Mouse (Mus musculus) forebrain, postnatal 0 days (tissue): ENCODE results near the gene Vsig10. TPM values are rescaled to one million over a fixed set of nuclear protein-coding genes. Genes with fewer than 3 reads are reported as not detected.

Experiments
- ATAC-seq: fragments of 200-750 bp; cut with Nextera tagmentation; 2 replicates; pipeline ENCODE4 v1.8.0; 2017; ENCODE audit warnings: mild to moderate bottlenecking, moderate library complexity
- DNase-seq: peaks from one replicate; pipeline ENCODE4 v3.0.0-alpha.2; 2015
- H3K27ac ChIP-seq: fragments of 300-500 bp; sonication (generic); 2 replicates; pipeline ENCODE4 v1.5.1; 2014; ENCODE audit warnings: low read depth, mild to moderate bottlenecking, antibody characterized with exemption, low read length, moderate library complexity, mixed read lengths
- H3K27me3 ChIP-seq: fragments of 300-500 bp; sonication (generic); 2 replicates; pipeline ENCODE4 v1.6.1; 2014; ENCODE audit warnings: mild to moderate bottlenecking, low read length, mixed read lengths; ENCODE audit not compliant: insufficient read depth
- H3K36me3 ChIP-seq: fragments of 300-500 bp; sonication (generic); 2 replicates; pipeline ENCODE4 v1.6.1; 2014; ENCODE audit warnings: mild to moderate bottlenecking, moderate library complexity; ENCODE audit not compliant: insufficient read depth
- H3K4me1 ChIP-seq: fragments of 300-500 bp; sonication (generic); 2 replicates; pipeline ENCODE4 v1.6.1; 2014; ENCODE audit warnings: antibody characterized with exemption; ENCODE audit not compliant: insufficient read depth
- H3K4me2 ChIP-seq: fragments of 300-500 bp; sonication (generic); 2 replicates; pipeline ENCODE4 v1.6.1; 2014; ENCODE audit warnings: low read depth, mild to moderate bottlenecking, moderate library complexity
- H3K4me3 ChIP-seq: fragments of 300-500 bp; sonication (generic); 2 replicates; pipeline ENCODE4 v1.5.1; 2014; ENCODE audit warnings: low read depth, low read length, mixed read lengths
- H3K9ac ChIP-seq: fragments of 300-500 bp; sonication (generic); 2 replicates; pipeline ENCODE4 v1.6.1; 2014; ENCODE audit warnings: mild to moderate bottlenecking
- H3K9me3 ChIP-seq: fragments of 300-500 bp; sonication (generic); 2 replicates; pipeline ENCODE4 v1.6.1; 2016; ENCODE audit warnings: low read length
- CTCF ChIP-seq: sonication (generic); IDR thresholded peaks from 2 replicates; pipeline ENCODE4 v1.5.1; 2016; ENCODE audit warnings: antibody characterized with exemption, control low read depth, low read depth
- WGBS: fragments of 180-500 bp; shearing (Covaris S2); extraction: QIAGEN DNeasy Blood & Tissue Kit; methylation state at CpG from one replicate; pipeline ENCODE4 v1.1.7; 2014; 5-methylcytosine and 5-hydroxymethylcytosine counted together
- polyA plus RNA-seq: library from polyadenylated mRNA; unstranded; fragments of >200 nt; fragmentation: Nextera tagmentation; extraction: Ambion mirVana; gene quantifications from 2 replicates; pipeline ENCODE4 v1.2.1, GENCODE M21; 2015
- total RNA-seq: library from RNA; depleted of rRNA; stranded (reverse); fragments of >200 nt; gene quantifications from 2 replicates; pipeline ENCODE4 v1.2.3, GENCODE M21; 2014

Vsig10 gene
- total and polyA plus RNA-seq, 2 experiments from 2014 or later: 1.0 to 1.4 TPM

DNA sequence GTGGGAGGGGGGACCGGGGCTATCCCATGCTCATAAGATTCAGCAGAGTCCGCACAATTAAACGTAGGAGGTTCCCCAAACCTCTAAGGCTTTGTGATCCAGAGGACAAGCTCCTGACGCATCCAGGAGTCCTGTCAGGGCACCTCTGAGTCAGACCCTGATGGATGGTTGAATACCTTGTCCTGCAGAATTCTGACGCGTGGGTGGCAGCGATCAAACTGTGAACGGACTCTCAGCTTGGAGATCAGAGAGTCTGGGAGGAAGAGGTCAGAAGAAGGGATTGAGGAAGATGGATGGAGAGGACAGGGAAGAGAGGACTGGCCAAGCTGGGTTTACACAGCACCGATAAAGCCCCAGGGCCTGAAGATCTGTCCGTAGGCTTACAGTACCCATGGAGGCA, 5.0 kb upstream of the Vsig10 start:
- no peak overlapping the region for H3K4me2 ChIP-seq
- no peaks in the 10 kb centered on the region for H3K9me3 ChIP-seq
- 45% methylated on average over 10 of the region's 10 CpGs for WGBS
- H3K27ac ChIP-seq: no peak overlapping the region
- no peak overlapping the region for H3K4me3 ChIP-seq
- H3K36me3 ChIP-seq: no peaks in the 10 kb centered on the region
- H3K4me1 ChIP-seq: no peaks in the 10 kb centered on the region
- DNase-seq (no peak), ATAC-seq (no peak)
- H3K27me3 ChIP-seq: no peaks in the 10 kb centered on the region
- TF ChIP-seq CTCF: no peak
- no peak overlapping the region for H3K9ac ChIP-seq

DNA sequence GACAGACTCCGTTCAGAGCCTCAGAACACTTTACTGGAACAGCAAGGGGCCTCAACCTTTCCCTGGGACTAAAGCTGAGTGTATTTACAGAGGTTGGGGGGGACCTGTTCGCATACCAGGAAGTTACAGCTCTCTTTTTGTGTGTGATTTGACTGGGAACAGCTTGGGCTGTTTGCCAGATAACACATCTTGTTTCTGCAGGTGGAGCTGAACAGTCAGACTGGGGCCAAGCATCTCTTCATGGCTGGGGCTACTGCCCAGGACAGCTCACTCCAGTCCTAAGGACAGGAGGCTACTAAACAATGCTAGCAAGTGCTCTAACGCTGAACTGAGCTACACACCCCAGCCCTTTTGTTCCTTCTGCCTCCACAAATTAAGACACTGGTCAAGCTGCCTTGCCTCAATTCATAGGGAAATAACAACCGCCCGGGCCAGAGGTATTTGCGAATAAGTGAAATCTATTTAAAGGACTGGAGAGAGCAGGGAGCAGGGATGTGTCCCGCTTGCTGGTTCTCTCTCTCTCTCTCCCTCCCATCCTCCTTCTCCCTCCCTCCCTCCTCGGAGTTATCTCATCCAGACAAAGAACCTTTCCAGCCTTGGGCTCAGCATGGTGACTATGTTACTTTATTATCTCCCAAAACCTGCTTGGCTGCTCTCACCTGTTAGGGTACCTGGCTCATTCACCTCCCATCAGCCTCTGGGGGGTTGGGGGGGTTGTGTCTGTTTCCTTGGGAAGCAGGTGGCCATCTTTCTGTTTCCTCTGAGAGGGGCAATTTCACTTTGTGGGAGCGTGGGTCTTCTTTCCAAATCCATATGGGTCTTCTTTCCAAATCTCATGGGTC, 4.1 kb upstream of the Vsig10 start:
- no peak for DNase-seq
- no peak overlapping the region for H3K4me2 ChIP-seq
- H3K4me3 ChIP-seq: no peak overlapping the region
- no peaks in the 10 kb centered on the region for H3K27me3 ChIP-seq
- no peak for TF ChIP-seq CTCF
- no peaks in the 10 kb centered on the region for H3K9me3 ChIP-seq
- H3K9ac ChIP-seq: no peak overlapping the region
- 15% methylated on average over 9 of the region's 9 CpGs for WGBS
- ATAC-seq: no peak
- no peaks in the 10 kb centered on the region for H3K4me1 ChIP-seq
- no peaks in the 10 kb centered on the region for H3K36me3 ChIP-seq
- H3K27ac ChIP-seq: no peak overlapping the region

DNA sequence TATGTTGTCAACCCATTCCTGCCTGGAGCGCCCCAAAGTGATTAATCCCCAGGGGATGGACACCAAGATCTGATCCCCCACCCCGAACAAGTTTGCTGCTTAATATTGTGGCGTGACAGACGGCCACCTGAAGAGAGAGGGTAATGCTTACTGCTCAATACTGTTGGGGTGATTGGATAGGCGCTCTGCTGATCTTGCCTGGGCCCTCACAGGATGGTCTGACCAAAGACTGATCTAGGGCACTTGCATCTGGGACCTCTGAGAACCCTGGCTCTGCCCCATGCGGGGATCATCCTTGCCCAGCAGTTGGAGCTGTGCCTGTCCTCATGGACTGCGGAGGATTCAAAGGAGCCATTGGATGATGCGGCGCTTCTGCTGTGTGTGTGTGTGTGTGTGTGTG, 4.9 kb downstream of the Vsig10 start:
- H3K36me3 ChIP-seq: no peaks in the 10 kb centered on the region
- H3K9me3 ChIP-seq: no peaks in the 10 kb centered on the region
- no peak overlapping the region for H3K4me2 ChIP-seq
- TF ChIP-seq CTCF: no peak
- H3K27ac ChIP-seq: no peak overlapping the region
- H3K4me3 ChIP-seq: no peak overlapping the region
- no peaks in the 10 kb centered on the region for H3K4me1 ChIP-seq
- H3K9ac ChIP-seq: no peak overlapping the region
- DNase-seq (no peak), ATAC-seq (no peak)
- H3K27me3 ChIP-seq: peaks cover 7% of the 10 kb centered on the region; the same call in 1 of the 2 replicates
- WGBS: 86% methylated on average over 9 of the region's 9 CpGs

DNA sequence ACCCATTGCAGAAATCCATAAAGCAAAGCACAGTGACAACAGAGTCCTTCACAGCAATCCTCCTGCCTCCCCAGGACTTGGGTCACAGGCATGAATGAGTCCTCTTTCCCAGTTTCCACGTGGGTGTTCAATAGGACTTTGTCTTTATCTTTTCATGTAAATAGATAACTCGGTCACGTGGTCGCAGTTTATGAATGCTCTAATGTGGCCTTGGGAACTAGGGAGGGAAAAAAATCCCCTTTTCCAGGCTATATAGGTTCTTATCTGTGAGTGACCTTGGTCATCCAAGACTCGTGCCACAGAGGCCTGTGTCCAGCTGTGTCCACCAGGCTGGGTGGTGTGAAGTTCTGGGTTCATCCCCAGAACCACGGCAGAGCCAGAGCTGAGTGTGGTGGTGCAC, 7.5 kb downstream of the Vsig10 start:
- Histone ChIP-seq H3K9ac (no peak overlapping the region), H3K9me3 (no peaks in the 10 kb centered on the region), H3K4me2 (no peak overlapping the region), H3K36me3 (no peaks in the 10 kb centered on the region), H3K27me3 (no peaks in the 10 kb centered on the region), H3K4me3 (no peak overlapping the region), H3K27ac (no peak overlapping the region), H3K4me1 (no peaks in the 10 kb centered on the region)
- no peak for DNase-seq
- WGBS: 68% methylated on average over 6 of the region's 6 CpGs
- no peak for ATAC-seq
- no peak for TF ChIP-seq CTCF

DNA sequence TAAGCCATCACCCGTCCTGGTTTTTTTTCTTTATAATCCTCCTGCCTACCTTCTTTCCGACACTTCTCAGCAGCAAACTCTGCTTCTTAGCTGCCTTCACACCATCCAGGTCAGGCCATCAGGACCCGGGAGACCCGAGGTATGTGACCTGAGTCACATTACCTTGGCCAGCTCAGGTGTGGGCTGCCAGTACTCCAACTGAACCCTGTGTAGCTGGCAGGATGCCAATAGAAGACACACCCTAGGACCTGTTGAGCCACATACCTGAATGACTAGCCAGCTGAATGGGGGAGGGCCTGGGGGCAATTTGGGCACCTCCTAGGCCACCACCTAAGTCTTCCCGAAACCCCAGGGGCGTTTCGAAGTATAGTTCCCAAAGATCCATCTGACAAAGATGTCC, 11.6 kb downstream of the Vsig10 start:
- no peaks in the 10 kb centered on the region for H3K9me3 ChIP-seq

GRCm38 (mm10) chr5:117337999-117338398, 19.1 kb downstream of the Vsig10 start:
- H3K9ac ChIP-seq: no peak overlapping the region
- WGBS: 91% methylated on average over 10 of the region's 10 CpGs
- DNase-seq (no peak), ATAC-seq (no peak)
- no peaks in the 10 kb centered on the region for H3K9me3 ChIP-seq
- H3K27me3 ChIP-seq: no peaks in the 10 kb centered on the region
- H3K36me3 ChIP-seq: no peaks in the 10 kb centered on the region
- no peak overlapping the region for H3K27ac ChIP-seq
- H3K4me3 ChIP-seq: no peak overlapping the region
- no peaks in the 10 kb centered on the region for H3K4me1 ChIP-seq
- TF ChIP-seq CTCF: no peak
- no peak overlapping the region for H3K4me2 ChIP-seq

More for the DNA sequence above, 11.6 kb downstream of the Vsig10 start:
- Histone ChIP-seq H3K36me3 (no peaks in the 10 kb centered on the region), H3K9ac (no peak overlapping the region), H3K27ac (no peak overlapping the region), H3K27me3 (no peaks in the 10 kb centered on the region), H3K4me1 (no peaks in the 10 kb centered on the region), H3K4me3 (no peak overlapping the region), H3K4me2 (no peak overlapping the region)
- TF ChIP-seq CTCF: no peak
- 90% methylated on average over 7 of the region's 7 CpGs for WGBS
- ATAC-seq: no peak
- DNase-seq: no peak

DNA sequence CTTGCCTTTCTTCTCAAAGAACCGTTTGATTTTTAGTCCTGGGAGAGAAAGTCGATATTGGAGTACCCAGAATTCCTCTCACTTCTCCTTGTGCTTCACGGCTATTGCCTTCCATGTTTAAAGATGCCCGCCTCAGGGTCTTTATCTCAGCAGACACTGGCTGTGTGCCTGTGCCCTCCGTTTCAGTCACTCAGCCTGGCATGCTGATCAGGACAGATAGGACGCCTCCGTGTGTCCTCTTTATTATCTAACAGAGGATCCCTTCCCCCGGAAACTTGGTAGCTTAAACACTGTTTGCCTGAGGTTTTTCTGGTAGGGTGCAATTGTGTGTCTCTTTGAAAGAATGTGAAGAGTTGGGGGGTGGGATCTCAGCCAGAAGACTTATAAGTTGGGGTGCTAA, 19.6 kb downstream of the Vsig10 start:
- WGBS: 82% methylated on average over 8 of the region's 8 CpGs
- no peaks in the 10 kb centered on the region for H3K27me3 ChIP-seq
- H3K36me3 ChIP-seq: no peaks in the 10 kb centered on the region
- H3K4me2 ChIP-seq: no peak overlapping the region
- H3K4me3 ChIP-seq: no peak overlapping the region
- H3K4me1 ChIP-seq: no peaks in the 10 kb centered on the region
- H3K9ac ChIP-seq: no peak overlapping the region
- no peak for ATAC-seq
- no peak for TF ChIP-seq CTCF
- no peak overlapping the region for H3K27ac ChIP-seq
- H3K9me3 ChIP-seq: no peaks in the 10 kb centered on the region
- DNase-seq: no peak
